In the genomic region with DNA sequence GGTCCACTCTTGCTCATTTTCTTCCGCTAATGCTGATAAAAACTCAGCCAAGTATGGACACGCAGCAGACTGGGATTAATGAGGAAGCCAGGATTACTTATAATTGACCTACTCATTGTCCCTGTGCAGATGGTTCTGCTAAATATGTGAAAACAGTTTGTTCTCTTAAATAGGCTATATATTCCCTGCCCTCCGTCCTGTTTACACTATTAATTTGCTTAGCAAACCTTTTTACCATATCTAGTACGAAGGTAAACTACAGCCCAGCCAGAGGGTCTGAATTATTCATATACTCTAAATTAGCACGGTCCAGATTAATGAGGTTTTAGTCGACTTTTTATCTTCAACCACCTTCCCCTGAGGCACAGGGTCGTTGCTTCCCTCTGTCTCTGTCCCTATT, we compare ENCODE assay signal across 16 mouse cellular contexts.
DNase-seq lines count a peak whose midpoint lies in the region; ATAC-seq and TF ChIP-seq lines count a peak whose summit lies in the region.
"Had no signal": no experiment of that assay in that cellular context is flagged by ENCODE, and none has a peak within 500 bp of the region (broad histone marks: within the 10 kb centered on the region; RNA-seq: fewer than 3 reads in every experiment).

No protein-coding gene starts in this region.

- TF ChIP-seq POLR2A in brain, embryonic 14.5 days (IDR thresholded peaks at IDR 0.05; ENCODE audit: borderline replicate concordance, extremely low read depth, insufficient read depth, insufficient read length, poor library complexity, severe bottlenecking), result no peak

- H3K27ac ChIP-seq in forebrain, embryonic 14.5 days (ENCODE audit: low read depth, low read length), result no peak overlapping the region
- H3K27ac ChIP-seq in forebrain, embryonic 16.5 days (ENCODE audit: low read length), result no peak overlapping the region
- 0 out of 2 replicates have a peak overlapping the region, but pooled peaks have one; percentile 51 for H3K27ac ChIP-seq in left cerebral cortex, adult 2 months
- peak overlapping the region; percentile 0; the same call in 1 of the 2 replicates for H3K27ac ChIP-seq in neural tube, embryonic 14.5 days (ENCODE audit: low read depth, low read length)
- H3K27ac ChIP-seq: gastrocnemius, adult 2 months; kidney, postnatal 0 days; liver, embryonic 12.5 days; stomach, embryonic 15.5 days had no signal

- intact Hi-C loops in left cerebral cortex, adult 2 months (cut with DNase I), result no loop called here
- intact Hi-C loops in left cerebral cortex, postnatal 36 days (cut with DNase I), result loop anchor here (5.0 kb wide), 1 partner anchor 39 kb away; no protein-coding TSS in a partner anchor

- H3K27me3 ChIP-seq in forebrain, embryonic 14.5 days (replicated peaks; ENCODE audit: control insufficient read depth, insufficient read depth, low read length), result no peaks in the 10 kb centered on the region
- no peaks in the 10 kb centered on the region for H3K27me3 ChIP-seq in forebrain, embryonic 16.5 days (replicated peaks; ENCODE audit: control insufficient read depth, insufficient read depth, low read length)
- H3K27me3 ChIP-seq in neural tube, embryonic 14.5 days (ENCODE audit: control insufficient read depth, insufficient read depth, low read length), result no peaks in the 10 kb centered on the region
- H3K27me3 ChIP-seq: liver, embryonic 12.5 days; stomach, embryonic 15.5 days had no signal

- no peaks in the 10 kb centered on the region for H3K9me3 ChIP-seq in forebrain, embryonic 14.5 days (replicated peaks; ENCODE audit: control insufficient read depth, low read length)
- no peaks in the 10 kb centered on the region for H3K9me3 ChIP-seq in forebrain, embryonic 16.5 days (ENCODE audit: control insufficient read depth, low read length)
- H3K9me3 ChIP-seq in neural tube, embryonic 14.5 days (ENCODE audit: control insufficient read depth, low read length), result no peaks in the 10 kb centered on the region
- H3K9me3 ChIP-seq: liver, embryonic 12.5 days; stomach, embryonic 15.5 days had no signal

- TF ChIP-seq CTCF in left cerebral cortex, adult 2 months (IDR thresholded peaks at IDR 0.05), result no peak
- no peak for TF ChIP-seq CTCF in brain, embryonic 14.5 days (IDR thresholded peaks at IDR 0.05; ENCODE audit: borderline replicate concordance, extremely low read depth, insufficient read depth, insufficient read length)

- peak; percentile 39 for DNase-seq in forebrain, embryonic 14.5 days (ENCODE audit: low spot score)
- no peak for DNase-seq in left cerebral cortex, adult 2 months (ENCODE audit: extremely low spot score in 1 of 2, low spot score in 2 of 2)
- no peak for DNase-seq in left cerebral cortex, postnatal 36 days (ENCODE audit: low spot score in 2 of 2)
- DNase-seq in brain, embryonic 14.5 days (ENCODE audit: low read depth), result peak; percentile 53
- DNase-seq in liver, result no peak
- DNase-seq: adrenal gland, postnatal 14 days; cerebellum, adult 9-10 months; gastrocnemius, adult 2 months; lung, adult 18-20 months; lung, postnatal 10 days had no signal

- H3K4me3 ChIP-seq in forebrain, embryonic 14.5 days (ENCODE audit: low read depth, low read length), result no peak overlapping the region
- no peak overlapping the region for H3K4me3 ChIP-seq in forebrain, embryonic 16.5 days (replicated peaks; ENCODE audit: low read length)
- H3K4me3 ChIP-seq in left cerebral cortex, adult 2 months, result no peak overlapping the region
- no peak overlapping the region for H3K4me3 ChIP-seq in neural tube, embryonic 14.5 days (ENCODE audit: low read depth, low read length)
- H3K4me3 ChIP-seq: gastrocnemius, adult 2 months; liver, embryonic 12.5 days; stomach, embryonic 15.5 days had no signal

- no peak overlapping the region; the same call in 1 of the 2 replicates for H3K4me2 ChIP-seq in forebrain, embryonic 14.5 days (ENCODE audit: low read length)
- H3K4me2 ChIP-seq in forebrain, embryonic 16.5 days (ENCODE audit: low read length), result no peak overlapping the region
- no peak overlapping the region for H3K4me2 ChIP-seq in neural tube, embryonic 14.5 days (ENCODE audit: low read depth, low read length)
- H3K4me2 ChIP-seq: liver, embryonic 12.5 days; stomach, embryonic 15.5 days had no signal

- peaks cover 32% of the 10 kb centered on the region for H3K4me1 ChIP-seq in forebrain, embryonic 14.5 days (ENCODE audit: control insufficient read depth, insufficient read depth, low read length)
- peaks cover 42% of the 10 kb centered on the region for H3K4me1 ChIP-seq in forebrain, embryonic 16.5 days (replicated peaks; ENCODE audit: control insufficient read depth, insufficient read depth, low read length)
- H3K4me1 ChIP-seq in neural tube, embryonic 14.5 days (ENCODE audit: control insufficient read depth, insufficient read depth, low read length), result peaks cover 10% of the 10 kb centered on the region
- H3K4me1 ChIP-seq: liver, embryonic 12.5 days had no signal

- no peaks in the 10 kb centered on the region for H3K36me3 ChIP-seq in forebrain, embryonic 14.5 days (ENCODE audit: control insufficient read depth, insufficient read depth, low read length)
- H3K36me3 ChIP-seq in forebrain, embryonic 16.5 days (ENCODE audit: control insufficient read depth, insufficient read depth), result no peaks in the 10 kb centered on the region
- no peaks in the 10 kb centered on the region for H3K36me3 ChIP-seq in neural tube, embryonic 14.5 days (ENCODE audit: control insufficient read depth, insufficient read depth, low read length)
- H3K36me3 ChIP-seq: liver, embryonic 12.5 days; stomach, embryonic 15.5 days had no signal

- ATAC-seq in forebrain, embryonic 14.5 days, result no peak
- no peak for ATAC-seq in forebrain, embryonic 16.5 days
- 0 out of 2 replicates have a peak, but pooled peaks have one; percentile 16 for ATAC-seq in neural tube, embryonic 14.5 days (ENCODE audit: low read depth)
- ATAC-seq: CD4-positive, CD25-positive, alpha-beta regulatory T cell, adult 4 months; liver, embryonic 12.5 days had no signal

- WGBS in forebrain, embryonic 14.5 days, result 19% methylated on average over 7 of the region's 7 CpGs
- WGBS in forebrain, embryonic 16.5 days, result 20% methylated on average over 7 of the region's 7 CpGs
- WGBS in neural tube, embryonic 14.5 days, result 31% methylated on average over 7 of the region's 7 CpGs

- H3K9ac ChIP-seq in forebrain, embryonic 14.5 days (ENCODE audit: low read length), result no peak overlapping the region
- no peak overlapping the region for H3K9ac ChIP-seq in forebrain, embryonic 16.5 days (replicated peaks; ENCODE audit: low read depth, low read length)
- no peak overlapping the region for H3K9ac ChIP-seq in neural tube, embryonic 14.5 days (replicated peaks; ENCODE audit: low read depth, low read length)
- H3K9ac ChIP-seq: liver, embryonic 12.5 days; stomach, embryonic 15.5 days had no signal

Comparison
In these comparisons a context has a peak if more than half of its experiments do, and no peak if none do; other contexts are left out.
1. DNase-seq: peak in forebrain, embryonic 14.5 days (single experiment) and brain, embryonic 14.5 days (single experiment); none in left cerebral cortex, adult 2 months (0 of 2), left cerebral cortex, postnatal 36 days (0 of 2) and liver (single experiment).
2. H3K27ac ChIP-seq: peak in left cerebral cortex, adult 2 months (single experiment) and neural tube, embryonic 14.5 days (single experiment); none in forebrain, embryonic 14.5 days (single experiment) and forebrain, embryonic 16.5 days (single experiment).